Mouse (Mus musculus): Measurements from ENCODE around the gene Gm5294.

The Gm5294 gene

DNA sequence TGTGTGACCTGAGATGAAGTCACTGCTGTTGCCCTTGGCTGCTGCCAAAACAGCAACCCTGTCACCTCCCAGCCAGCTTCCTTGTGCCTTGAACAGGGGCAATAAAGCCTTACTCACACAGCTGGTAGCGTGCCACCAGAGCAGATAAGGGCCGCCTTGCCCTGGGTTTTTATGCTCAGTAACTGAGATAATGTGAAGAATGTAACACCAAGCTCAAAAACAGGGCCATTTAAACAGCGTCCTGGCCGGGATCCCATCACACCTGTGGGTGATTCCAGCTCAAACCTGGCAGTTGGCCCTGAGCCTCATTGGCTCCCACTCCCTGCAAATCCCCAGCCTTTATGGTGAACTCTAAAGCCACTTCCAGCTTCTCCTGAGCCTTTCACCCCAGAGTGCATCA, 26.6 kb downstream of the Gm5294 start:
- in situ Hi-C loops (cut with MboI; ENCODE audit: unreplicated experiment in 2 of 2): loop anchor here (5.0 kb wide), 5 partner anchors 231 to 511 kb away; no protein-coding TSS in a partner anchor

DNA sequence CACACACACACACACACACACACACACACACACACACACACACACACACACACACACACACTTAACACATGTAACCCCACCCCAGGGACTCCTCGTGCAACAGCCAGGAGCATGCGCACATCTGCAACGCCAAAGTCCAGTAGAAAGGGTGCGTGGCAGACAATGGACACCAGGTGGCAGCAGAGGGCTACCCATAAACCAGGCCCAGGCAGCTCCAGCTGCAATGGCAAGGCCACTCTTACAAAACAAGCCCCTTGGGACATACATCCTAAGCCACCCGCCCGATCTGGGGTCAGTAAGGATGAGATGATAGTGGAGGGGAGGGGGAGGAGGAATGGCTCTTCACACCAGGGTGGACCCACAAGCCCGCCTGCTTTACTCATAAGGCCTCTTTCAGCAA, 28.2 kb downstream of the Gm5294 start:
- in situ Hi-C loops (cut with MboI; ENCODE audit: unreplicated experiment in 2 of 2): loop anchor here (5.0 kb wide), 5 partner anchors 229 to 509 kb away; no protein-coding TSS in a partner anchor

DNA sequence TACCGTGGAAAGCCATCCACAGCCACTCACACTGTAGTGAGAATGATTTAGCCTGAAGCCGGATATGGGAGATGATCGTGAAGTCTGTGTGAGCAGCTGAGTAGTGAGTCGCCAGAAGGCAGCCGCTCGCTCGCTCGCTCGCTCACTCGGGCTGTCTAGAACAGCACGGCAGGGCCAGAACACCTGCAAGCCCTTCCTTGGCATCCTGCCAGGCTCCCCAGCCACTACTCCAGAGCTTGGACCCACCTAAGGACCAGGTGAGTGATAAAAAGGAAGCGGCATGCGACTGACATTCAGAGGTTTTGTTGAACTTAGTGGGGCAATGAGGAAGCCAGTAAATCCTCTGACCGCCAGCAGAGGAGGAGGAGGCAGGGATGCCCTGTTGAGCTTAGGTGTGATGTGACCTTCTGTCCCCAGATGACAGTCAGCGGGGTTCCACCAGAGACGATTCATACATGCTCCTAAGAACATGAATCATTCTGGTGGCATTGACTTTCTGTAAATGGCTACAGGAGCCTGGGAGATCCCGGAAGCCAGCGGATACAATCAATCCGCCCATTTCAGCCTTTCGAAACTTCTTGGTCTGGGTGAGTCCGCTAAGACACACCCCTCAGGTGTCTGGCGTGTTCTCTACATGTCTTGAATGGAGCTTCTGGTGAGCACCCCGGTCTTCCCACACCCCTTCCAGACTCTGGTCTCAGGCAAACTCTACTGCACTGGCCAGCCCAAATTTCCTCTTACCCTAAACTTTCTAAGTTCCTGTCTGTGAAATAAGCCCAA, 30.0 kb downstream of the Gm5294 start:
- in situ Hi-C loops (cut with MboI; ENCODE audit: unreplicated experiment in 2 of 2): loop anchor here (5.0 to 25.0 kb wide), 7 partner anchors 227 to 662 kb away; no protein-coding TSS in a partner anchor

DNA sequence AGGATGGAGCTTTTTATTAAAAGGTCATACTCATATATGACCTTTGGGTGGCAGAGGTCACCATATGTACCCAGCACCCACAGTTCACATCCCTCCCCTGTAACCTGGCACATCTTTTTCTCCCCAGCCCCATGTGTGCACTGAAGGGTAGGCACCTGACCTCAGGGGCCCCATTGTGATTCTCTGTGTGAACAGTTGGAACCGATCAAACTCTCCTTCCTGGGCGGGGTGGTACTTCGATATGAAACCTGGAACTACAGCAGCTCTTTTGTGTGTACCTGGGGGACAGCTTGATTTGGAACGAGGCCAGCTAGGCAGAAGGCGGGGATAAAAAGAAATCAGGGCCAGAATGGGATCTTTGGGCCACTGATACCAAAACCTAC, 30.6 kb downstream of the Gm5294 start:
- in situ Hi-C loops (cut with MboI; ENCODE audit: unreplicated experiment in 2 of 2): loop anchor here (10.0 to 25.0 kb wide), 2 partner anchors 654 to 662 kb away; no protein-coding TSS in a partner anchor

DNA sequence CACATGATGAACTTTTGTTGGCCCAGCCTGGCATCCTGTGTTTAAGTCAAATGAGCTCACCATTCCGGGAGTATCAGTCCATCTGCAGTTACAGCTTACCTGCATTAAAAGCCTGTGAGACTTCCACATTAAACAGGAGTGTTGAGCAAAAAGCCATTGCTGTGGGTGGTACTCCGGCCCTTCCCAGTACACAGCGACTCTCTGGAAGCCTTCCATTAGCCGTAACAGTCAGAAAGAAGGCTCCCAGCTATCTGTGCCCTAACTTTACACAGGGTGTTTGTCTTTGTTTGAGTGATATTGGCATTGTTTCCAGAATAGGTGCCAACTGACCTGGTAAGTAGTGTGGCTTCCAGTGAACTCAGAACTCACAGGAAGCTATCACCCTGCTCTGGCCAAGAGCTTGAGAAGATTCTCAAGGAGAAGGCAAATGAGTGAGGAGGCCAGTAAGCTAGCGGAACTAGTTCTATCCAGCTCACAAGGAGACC, 31.5 kb downstream of the Gm5294 start:
- in situ Hi-C loops (cut with MboI; ENCODE audit: unreplicated experiment in 2 of 2): loop anchor here (10.0 to 25.0 kb wide), 2 partner anchors 653 to 661 kb away; no protein-coding TSS in a partner anchor

DNA sequence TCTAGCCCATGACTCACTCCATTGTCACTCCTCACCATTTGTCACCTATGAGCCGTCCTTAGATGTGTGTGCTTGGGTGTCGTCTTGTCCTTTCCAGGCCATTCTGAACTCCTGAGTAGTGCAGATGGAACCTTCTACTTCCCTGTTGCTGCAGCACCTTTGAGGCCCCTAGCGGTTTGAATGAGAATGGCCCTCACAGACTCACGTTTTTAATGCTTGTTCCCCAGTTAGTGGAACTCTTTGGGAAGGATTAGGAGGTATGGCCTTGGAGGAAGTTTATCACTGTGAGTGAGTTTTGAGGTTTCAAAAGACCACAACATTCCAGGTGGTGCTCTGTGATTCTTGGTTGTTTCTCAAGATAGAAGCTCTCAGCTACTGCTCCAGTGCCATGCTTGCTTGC, 32.3 kb downstream of the Gm5294 start:
- in situ Hi-C loops (cut with MboI; ENCODE audit: unreplicated experiment in 2 of 2): loop anchor here (10.0 to 25.0 kb wide), 2 partner anchors 653 to 660 kb away; no protein-coding TSS in a partner anchor

DNA sequence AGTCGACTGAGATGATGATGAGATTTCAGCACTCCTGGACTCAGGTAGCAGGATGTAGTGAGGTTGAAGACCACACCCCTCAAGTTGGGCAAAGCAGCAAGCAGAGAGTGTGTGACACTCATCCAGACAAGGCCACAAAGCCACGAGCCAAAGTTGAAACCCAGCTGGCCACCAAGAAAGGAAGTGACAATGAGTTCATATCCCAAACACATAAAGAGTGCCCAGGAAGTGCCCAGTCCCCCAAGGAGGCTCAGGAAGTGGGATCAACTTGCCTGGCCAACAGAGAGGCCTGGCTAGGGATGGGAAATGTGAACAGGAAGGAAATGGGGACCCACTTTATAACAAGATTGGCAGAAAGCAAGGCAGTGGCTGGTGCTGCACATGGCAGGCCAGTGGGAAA, 33.5 kb downstream of the Gm5294 start:
- in situ Hi-C loops (cut with MboI; ENCODE audit: unreplicated experiment in 2 of 2): loop anchor here (10.0 to 25.0 kb wide), 2 partner anchors 651 to 659 kb away; no protein-coding TSS in a partner anchor

DNA sequence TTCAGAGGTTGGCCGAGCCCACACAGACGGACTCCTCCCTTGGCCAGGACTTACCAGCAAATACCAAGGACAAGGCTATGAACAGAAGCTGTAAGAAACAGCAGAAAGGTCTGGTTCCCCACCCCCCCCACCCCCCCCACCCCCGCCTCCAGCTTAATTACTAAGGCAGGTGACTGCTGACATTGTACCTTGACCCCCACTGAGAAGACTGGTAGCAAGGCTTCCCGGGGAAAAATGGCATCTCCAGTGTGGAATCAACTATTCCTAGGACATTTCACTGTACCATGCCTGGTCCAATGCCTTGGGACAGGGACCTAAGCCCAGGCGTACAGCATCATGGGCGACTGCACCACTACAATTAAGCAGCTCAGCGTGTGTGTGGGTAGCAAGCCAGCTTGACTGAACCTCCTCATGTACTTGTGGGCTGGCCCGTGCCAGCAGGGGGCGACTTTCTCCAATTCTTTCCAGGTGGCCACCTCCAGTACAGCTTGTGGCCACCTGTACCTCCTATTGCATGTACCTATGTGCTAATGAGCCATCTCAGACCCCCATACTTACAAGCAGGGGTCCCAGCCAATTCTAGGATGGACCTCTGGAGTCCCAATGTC, 37.2 kb downstream of the Gm5294 start:
- in situ Hi-C loops (cut with MboI; ENCODE audit: unreplicated experiment in 2 of 2): loop anchor here (5.0 to 25.0 kb wide), 3 partner anchors 215 to 655 kb away; no protein-coding TSS in a partner anchor

DNA sequence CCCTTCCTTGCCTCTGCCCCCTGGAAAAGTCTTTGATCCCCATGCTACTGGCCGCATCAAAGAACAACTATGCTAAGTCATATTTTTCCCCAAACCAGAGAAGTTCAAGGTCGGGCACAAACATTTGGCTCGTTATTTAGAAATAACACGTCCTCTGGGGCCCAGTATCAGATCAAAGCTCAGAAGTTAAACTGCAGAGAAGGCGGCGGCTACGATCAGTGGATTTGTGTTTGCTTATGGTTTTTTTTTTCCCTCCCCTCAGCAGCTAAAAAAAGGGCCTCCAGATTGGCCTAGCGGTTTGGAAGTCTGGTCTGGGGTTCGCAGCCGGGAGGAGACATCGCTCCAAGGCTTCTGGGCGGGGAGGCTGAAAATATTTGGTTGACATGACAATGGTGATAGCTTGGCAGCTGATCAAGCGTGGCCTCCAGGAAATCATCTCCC, 38.0 kb downstream of the Gm5294 start:
- in situ Hi-C loops (cut with MboI; ENCODE audit: unreplicated experiment in 2 of 2): loop anchor here (5.0 to 25.0 kb wide), 3 partner anchors 214 to 654 kb away; no protein-coding TSS in a partner anchor

DNA sequence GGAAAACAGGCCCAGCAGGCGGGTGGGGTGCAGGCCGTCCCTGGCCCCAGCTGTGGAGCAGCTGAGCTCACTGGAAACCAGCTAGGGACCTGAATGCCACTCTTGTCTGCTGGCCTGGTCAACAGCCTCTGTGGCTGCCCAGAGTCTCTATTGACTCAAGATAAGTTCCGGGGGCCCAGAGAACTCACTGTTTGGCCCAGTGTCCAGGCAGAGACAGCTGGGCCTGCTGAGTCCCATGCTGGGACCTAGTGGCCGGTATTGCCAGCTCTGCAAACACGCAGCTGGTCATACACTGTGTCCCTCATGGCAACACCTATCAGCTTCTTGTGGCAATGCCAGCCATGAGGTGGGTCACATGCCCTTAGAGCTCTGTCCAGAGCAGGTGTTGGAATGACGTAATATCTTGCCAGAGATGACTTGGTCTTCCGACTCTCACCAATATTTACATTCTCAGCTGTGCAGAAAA, 43.8 kb downstream of the Gm5294 start:
- in situ Hi-C loops (cut with MboI; ENCODE audit: unreplicated experiment in 2 of 2): loop anchor here in 1 of 2 experiments (25.0 kb wide), 1 partner anchor 649 kb away; no protein-coding TSS in a partner anchor

DNA sequence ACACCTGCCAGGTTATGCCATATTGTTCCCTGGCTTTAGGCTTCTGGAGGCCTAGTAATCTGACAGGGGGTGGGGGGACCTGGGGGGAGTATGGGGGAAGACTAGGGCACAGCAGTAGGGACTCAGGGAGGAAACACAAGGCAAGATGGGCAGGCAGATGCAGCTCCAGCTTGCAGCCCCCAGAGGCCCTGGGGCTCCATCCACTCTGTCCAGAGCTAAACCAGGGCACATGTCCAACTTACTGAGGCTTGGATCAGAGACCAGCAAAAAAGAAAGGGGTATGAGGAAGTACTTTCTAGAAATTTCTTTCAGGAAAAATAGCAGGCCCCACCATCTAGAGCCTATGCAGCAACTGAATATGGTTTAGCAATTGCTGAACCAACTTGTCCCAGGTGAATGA, 44.3 kb downstream of the Gm5294 start:
- in situ Hi-C loops (cut with MboI; ENCODE audit: unreplicated experiment in 2 of 2): loop anchor here in 1 of 2 experiments (25.0 kb wide), 1 partner anchor 648 kb away; no protein-coding TSS in a partner anchor

DNA sequence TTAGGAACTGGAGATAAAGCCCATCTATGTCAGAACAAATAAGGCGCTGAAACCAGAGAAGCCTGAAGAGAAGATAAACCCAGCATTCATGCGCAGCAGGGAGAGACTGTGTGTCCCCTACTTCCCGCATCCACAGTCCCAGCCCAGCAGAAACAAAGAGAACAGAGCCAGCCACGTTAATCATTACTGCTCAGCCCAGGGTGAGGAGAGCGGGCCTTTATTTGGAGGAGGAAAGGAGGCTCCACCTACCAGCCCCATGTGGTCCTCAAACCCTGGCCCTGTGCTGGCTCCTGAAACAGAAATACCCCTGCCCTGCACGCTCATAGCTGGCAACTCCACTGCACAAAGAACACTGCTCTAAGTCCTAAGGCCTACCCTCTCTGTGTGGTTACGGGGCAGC, 45.0 kb downstream of the Gm5294 start:
- in situ Hi-C loops (cut with MboI; ENCODE audit: unreplicated experiment in 2 of 2): loop anchor here in 1 of 2 experiments (25.0 kb wide), 1 partner anchor 647 kb away; no protein-coding TSS in a partner anchor

DNA sequence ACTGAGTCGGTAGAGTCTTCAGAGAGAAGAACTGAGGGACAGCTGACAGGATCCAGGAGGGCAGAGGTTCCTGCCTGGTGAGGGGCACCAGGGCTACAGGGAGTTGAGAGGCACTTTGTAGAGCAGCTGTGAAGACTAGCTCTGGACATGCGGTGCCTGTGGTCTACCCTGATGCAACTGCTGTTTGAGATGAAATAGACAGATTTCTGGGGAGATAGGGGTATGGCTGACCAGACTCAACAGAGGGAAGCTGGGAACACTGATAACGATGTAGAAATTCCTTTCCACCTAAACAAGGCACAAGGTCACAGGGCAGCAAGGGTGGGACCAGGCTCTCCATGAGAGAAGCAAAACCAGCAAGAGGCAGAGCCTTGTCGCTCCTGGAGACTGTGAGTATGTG, 45.8 kb downstream of the Gm5294 start:
- in situ Hi-C loops (cut with MboI; ENCODE audit: unreplicated experiment in 2 of 2): loop anchor here in 1 of 2 experiments (25.0 kb wide), 1 partner anchor 647 kb away; no protein-coding TSS in a partner anchor

All from v-Abl transformed pro-B cells (cell line).